Mouse (Mus musculus) lung, embryonic 14.5 days (tissue): ENCODE results near the gene Zfp937. TPM values are rescaled to one million over a fixed set of nuclear protein-coding genes. Genes with fewer than 3 reads are reported as not detected.
"Not testable (repeated sequence)": the region's sequence is repeated elsewhere in the genome, so short reads cannot be mapped to it uniquely, and the experiment has no call there.

ENCODE experiments used
- ATAC-seq: fragments of 200-750 bp; cut with Nextera tagmentation; 2 replicates; pipeline ENCODE4 v1.8.0; 2017; ENCODE audit warnings: mild to moderate bottlenecking, moderate TSS enrichment, moderate library complexity; ENCODE audit not compliant: insufficient read depth
- DNase-seq: peaks from one replicate; pipeline ENCODE4 v3.0.0-alpha.2; 2015
- H3K27ac ChIP-seq: fragments of 300-500 bp; sonication (generic); 2 replicates; pipeline ENCODE4 v1.5.1; 2014; ENCODE audit warnings: low read depth, mild to moderate bottlenecking, moderate library complexity
- H3K27me3 ChIP-seq: fragments of 300-500 bp; sonication (generic); 2 replicates; pipeline ENCODE4 v1.6.1; 2014; ENCODE audit warnings: low read length, control low read depth; ENCODE audit not compliant: insufficient read depth
- H3K36me3 ChIP-seq: fragments of 300-500 bp; sonication (generic); 2 replicates; pipeline ENCODE4 v1.6.1; 2014; ENCODE audit warnings: control low read depth; ENCODE audit not compliant: insufficient read depth
- H3K4me1 ChIP-seq: fragments of 300-500 bp; sonication (generic); 2 replicates; pipeline ENCODE4 v1.6.1; 2014; ENCODE audit warnings: antibody characterized with exemption, control low read depth; ENCODE audit not compliant: insufficient read depth
- H3K4me2 ChIP-seq: fragments of 300-500 bp; sonication (generic); 2 replicates; pipeline ENCODE4 v1.6.1; 2014; ENCODE audit warnings: mild to moderate bottlenecking
- H3K4me3 ChIP-seq: fragments of 300-500 bp; sonication (generic); 2 replicates; pipeline ENCODE4 v1.5.1; 2014; ENCODE audit warnings: low read depth, low read length
- H3K9ac ChIP-seq: fragments of 300-500 bp; sonication (generic); 2 replicates; pipeline ENCODE4 v1.6.1; 2014
- H3K9me3 ChIP-seq: fragments of 300-500 bp; sonication (generic); 2 replicates; pipeline ENCODE4 v1.6.1; 2016; ENCODE audit warnings: low read depth, low read length, control low read depth
- CTCF ChIP-seq: IDR thresholded peaks from 2 replicates; pipeline ENCODE4 v1.5.1; 2016; ENCODE audit warnings: antibody characterized with exemption, low read depth
- WGBS: fragments of 180-500 bp; shearing (Covaris S2); extraction: QIAGEN DNeasy Blood & Tissue Kit; methylation state at CpG from one replicate; pipeline ENCODE4 v1.1.7; 2014; 5-methylcytosine and 5-hydroxymethylcytosine counted together
- polyA plus RNA-seq: library from polyadenylated mRNA; unstranded; fragments of >200 nt; fragmentation: Nextera tagmentation; extraction: Ambion mirVana; gene quantifications from 2 replicates; pipeline ENCODE4 v1.2.1, GENCODE M21; 2014

Zfp937 gene
- polyA plus RNA-seq, 1 experiment from 2014 or later: 12.4 TPM

DNA sequence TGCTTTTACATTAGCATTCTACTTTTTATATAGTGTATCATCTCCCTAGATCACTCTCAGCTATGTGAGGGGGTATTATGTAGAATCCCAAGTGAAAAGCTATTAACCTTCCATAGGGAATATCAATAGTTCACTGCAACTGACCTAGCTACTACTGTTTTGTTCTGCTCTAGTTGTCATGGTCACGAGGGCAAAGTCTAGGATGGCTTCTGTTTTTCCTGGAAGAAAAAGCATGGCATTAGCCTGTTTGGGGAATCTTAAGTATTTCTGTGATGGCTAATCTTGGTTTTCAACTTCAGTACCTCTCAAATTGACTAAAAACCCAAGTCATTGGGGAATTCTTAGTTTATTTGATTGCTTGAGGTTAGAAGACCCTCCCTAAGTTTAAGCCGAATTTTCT, 25.3 kb downstream of the Zfp937 start:
- no peak overlapping the region for H3K4me2 ChIP-seq
- ATAC-seq (no peak), DNase-seq (no peak)
- no peaks in the 10 kb centered on the region; the same call in 1 of the 2 replicates for H3K36me3 ChIP-seq
- no peak overlapping the region for H3K9ac ChIP-seq
- peaks cover 17% of the 10 kb centered on the region; the same call in 1 of the 2 replicates for H3K9me3 ChIP-seq
- 86% methylated on average over 2 of the region's 2 CpGs for WGBS
- no peak overlapping the region for H3K27ac ChIP-seq
- no peaks in the 10 kb centered on the region for H3K4me1 ChIP-seq
- no peak for TF ChIP-seq CTCF
- H3K4me3 ChIP-seq: no peak overlapping the region
- H3K27me3 ChIP-seq: no peaks in the 10 kb centered on the region

- 50% methylated on average over 2 of the region's 2 CpGs for WGBS
- H3K9ac ChIP-seq, H3K4me3 ChIP-seq, H3K4me1 ChIP-seq, H3K9me3 ChIP-seq, DNase-seq, H3K36me3 ChIP-seq, ATAC-seq, H3K27ac ChIP-seq, H3K4me2 ChIP-seq, H3K27me3 ChIP-seq: not testable (repeated sequence)
These were observed 37.6 kb downstream of the Zfp937 start, which contains the start of gene Gm21994 for GRCm38 (mm10) chr2:150255491-150255890. Gene Gm21994 (minus strand): TSS chr2:150255591.

- H3K4me1 ChIP-seq, H3K9me3 ChIP-seq, H3K4me3 ChIP-seq, H3K9ac ChIP-seq, H3K4me2 ChIP-seq, H3K36me3 ChIP-seq, DNase-seq, ATAC-seq, H3K27ac ChIP-seq, H3K27me3 ChIP-seq: not testable (repeated sequence)
- WGBS: 61% methylated on average over 2 of the region's 2 CpGs
These were observed 39.0 kb downstream of the Zfp937 start for GRCm38 (mm10) chr2:150256861-150257260.

DNA sequence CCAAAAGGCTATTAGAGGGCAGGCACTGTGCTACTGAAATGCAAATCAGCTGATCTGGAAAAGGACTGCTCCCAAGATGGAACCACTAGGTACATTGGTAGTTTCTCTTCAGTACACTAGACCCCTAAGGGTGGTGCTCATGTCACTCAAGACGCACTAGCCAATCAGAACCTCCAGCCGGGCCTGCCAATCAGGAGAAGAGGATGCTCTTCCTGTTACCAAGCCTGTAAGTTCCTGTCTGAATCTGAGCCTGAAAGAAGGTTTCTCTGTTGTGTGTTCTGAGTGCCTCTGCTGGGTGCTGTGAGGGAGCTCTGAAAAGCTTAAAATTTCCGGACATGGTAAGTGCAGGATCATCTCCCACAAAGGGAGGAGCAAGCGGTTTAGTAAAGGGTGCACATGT, 39.4 kb downstream of the Zfp937 start, which contains the start of gene Gm14124:
TSS of gene Gm14124 (plus strand) at position 227 of the 400 bp plus-strand sequence.
- H3K27me3 ChIP-seq, H3K36me3 ChIP-seq, H3K27ac ChIP-seq, H3K4me1 ChIP-seq, H3K9me3 ChIP-seq, DNase-seq, ATAC-seq, H3K9ac ChIP-seq, H3K4me3 ChIP-seq, H3K4me2 ChIP-seq: not testable (repeated sequence)
- 81% methylated on average over 4 of the region's 4 CpGs for WGBS

Other genes with a start within 250 kb of the Zfp937 start
- 9.7 and 10.5 TPM in 2 replicates for gene Zfp120, start 81.4 kb upstream of the Zfp937 start, polyA plus RNA-seq
- not detected in 2 replicates for gene Gm10770, start 38.4 kb upstream of the Zfp937 start, polyA plus RNA-seq
- gene Gm14139, start 36.3 kb upstream of the Zfp937 start, polyA plus RNA-seq: not detected in 2 replicates
- 3.9 and 4.1 TPM in 2 replicates for gene Gm21994, start 37.5 kb downstream of the Zfp937 start, polyA plus RNA-seq
- not detected in 2 replicates for gene Gm14124, start 39.4 kb downstream of the Zfp937 start, polyA plus RNA-seq
- gene Gm10130, start 105.6 kb downstream of the Zfp937 start, polyA plus RNA-seq: 2.2 TPM in 2 replicates
- gene 3300002I08Rik, start 144.7 kb downstream of the Zfp937 start, polyA plus RNA-seq: 7.0 and 8.6 TPM in 2 replicates
- 8.0 and 8.7 TPM in 2 replicates for gene Zfp442, start 233.4 kb downstream of the Zfp937 start, polyA plus RNA-seq